Mouse (Mus musculus): ENCODE measurements around the gene Fam71e1.
A peak's percentile ranks its signal among the peaks of the same experiment; 100 is the strongest.

Gene Fam71e1

GRCm38 (mm10) chr7:44534242-44534641, 37.9 kb downstream of the Fam71e1 start:
- DNase-seq (ENCODE audit: low spot score in 2 of 2): no peak

GRCm38 (mm10) chr7:44534656-44535441, 38.5 kb downstream of the Fam71e1 start:
- DNase-seq (ENCODE audit: low spot score in 2 of 2): no peak

GRCm38 (mm10) chr7:44535657-44536589, 39.5 kb downstream of the Fam71e1 start:
- no peak for DNase-seq (ENCODE audit: low spot score in 2 of 2)

GRCm38 (mm10) chr7:44536590-44536968, 40.2 kb downstream of the Fam71e1 start:
- DNase-seq (ENCODE audit: low spot score in 2 of 2): peak; percentile 36 to 47

GRCm38 (mm10) chr7:44537009-44537408, 40.6 kb downstream of the Fam71e1 start:
- no peak for DNase-seq (ENCODE audit: low spot score in 2 of 2)

GRCm38 (mm10) chr7:44537496-44537895, 41.1 kb downstream of the Fam71e1 start:
- DNase-seq (ENCODE audit: low spot score in 2 of 2): no peak

- no peak for DNase-seq (ENCODE audit: low spot score in 2 of 2)
Measured at GRCm38 (mm10) chr7:44538756-44539624, 42.6 kb downstream of the Fam71e1 start.

GRCm38 (mm10) chr7:44542555-44542954, 46.2 kb downstream of the Fam71e1 start:
- DNase-seq (ENCODE audit: low spot score in 2 of 2): no peak

GRCm38 (mm10) chr7:44543071-44543470, 46.7 kb downstream of the Fam71e1 start:
- DNase-seq (ENCODE audit: low spot score in 2 of 2): no peak

GRCm38 (mm10) chr7:44546274-44546673, 49.9 kb downstream of the Fam71e1 start:
- DNase-seq (ENCODE audit: low spot score in 2 of 2): no peak

- no peak for DNase-seq (ENCODE audit: low spot score in 2 of 2)
Measured at GRCm38 (mm10) chr7:44547041-44547440, 50.7 kb downstream of the Fam71e1 start.

GRCm38 (mm10) chr7:44547725-44548124, 51.3 kb downstream of the Fam71e1 start:
- no peak for DNase-seq (ENCODE audit: low spot score in 2 of 2)

GRCm38 (mm10) chr7:44548497-44549087, 52.2 kb downstream of the Fam71e1 start, which contains the start of gene Pold1:
Gene Pold1, minus strand, starts transcription at chr7:44548849.
- DNase-seq (ENCODE audit: low spot score in 2 of 2): peak; percentile 99

GRCm38 (mm10) chr7:44549621-44550408, 53.4 kb downstream of the Fam71e1 start:
- no peak for DNase-seq (ENCODE audit: low spot score in 2 of 2)

- DNase-seq (ENCODE audit: low spot score in 2 of 2): no peak
Measured at GRCm38 (mm10) chr7:44550409-44550678, 54.0 kb downstream of the Fam71e1 start.
